In genomic region chr17:73303217-73303616, GRCm38 (mm10) we compare ENCODE assay signal across 9 mouse cellular contexts.
DNase-seq lines count a peak whose midpoint lies in the region; ATAC-seq lines count a peak whose summit lies in the region.
"Had no signal": no experiment of that assay in that cellular context is flagged by ENCODE, and none has a peak within 500 bp of the region (broad histone marks: within the 10 kb centered on the region; RNA-seq: fewer than 3 reads in every experiment).

No protein-coding gene starts in this region.

- ATAC-seq in forebrain, embryonic 12.5 days (ENCODE audit: low FRiP score), result no peak
- ATAC-seq in embryonic facial prominence, embryonic 14.5 days (ENCODE audit: low read depth), result 0 out of 2 replicates have a peak, but pooled peaks have one; percentile 20
- peak; percentile 50; the same call in 1 of the 2 replicates for ATAC-seq in hindbrain, embryonic 13.5 days (ENCODE audit: low FRiP score)
- ATAC-seq in midbrain, embryonic 13.5 days, result peak; percentile 32; the same call in 1 of the 2 replicates

- 35% methylated on average over 5 of the region's 5 CpGs for WGBS in forebrain, embryonic 10.5 days
- 28% methylated on average over 5 of the region's 5 CpGs for WGBS in forebrain, embryonic 12.5 days
- WGBS in embryonic facial prominence, embryonic 14.5 days, result 31% methylated on average over 5 of the region's 5 CpGs
- 32% methylated on average over 5 of the region's 5 CpGs for WGBS in hindbrain, embryonic 13.5 days
- WGBS in midbrain, embryonic 13.5 days, result 29% methylated on average over 5 of the region's 5 CpGs

- no peaks in the 10 kb centered on the region for H3K9me3 ChIP-seq in forebrain, embryonic 10.5 days
- H3K9me3 ChIP-seq in forebrain, embryonic 12.5 days, result no peaks in the 10 kb centered on the region
- no peaks in the 10 kb centered on the region for H3K9me3 ChIP-seq in embryonic facial prominence, embryonic 14.5 days (ENCODE audit: control insufficient read depth, low read length)
- no peaks in the 10 kb centered on the region for H3K9me3 ChIP-seq in hindbrain, embryonic 13.5 days
- H3K9me3 ChIP-seq in midbrain, embryonic 13.5 days, result no peaks in the 10 kb centered on the region
- H3K9me3 ChIP-seq: liver, embryonic 13.5 days had no signal

- H3K4me2 ChIP-seq in forebrain, embryonic 12.5 days, result no peak overlapping the region
- H3K4me2 ChIP-seq in embryonic facial prominence, embryonic 14.5 days (ENCODE audit: low read depth, low read length), result no peak overlapping the region
- H3K4me2 ChIP-seq in hindbrain, embryonic 13.5 days, result no peak overlapping the region
- H3K4me2 ChIP-seq in midbrain, embryonic 13.5 days (replicated peaks), result no peak overlapping the region
- H3K4me2 ChIP-seq: liver, embryonic 13.5 days had no signal

- no peak overlapping the region for H3K27ac ChIP-seq in forebrain, embryonic 10.5 days
- H3K27ac ChIP-seq in forebrain, embryonic 12.5 days, result no peak overlapping the region
- H3K27ac ChIP-seq in embryonic facial prominence, embryonic 14.5 days (replicated peaks; ENCODE audit: low read depth, low read length), result no peak overlapping the region
- H3K27ac ChIP-seq in hindbrain, embryonic 13.5 days, result no peak overlapping the region
- H3K27ac ChIP-seq in midbrain, embryonic 13.5 days, result no peak overlapping the region
- H3K27ac ChIP-seq: liver, embryonic 13.5 days had no signal

- H3K4me3 ChIP-seq in forebrain, embryonic 10.5 days, result no peak overlapping the region
- no peak overlapping the region for H3K4me3 ChIP-seq in forebrain, embryonic 12.5 days (replicated peaks)
- H3K4me3 ChIP-seq in embryonic facial prominence, embryonic 14.5 days (ENCODE audit: low read depth, low read length), result no peak overlapping the region
- H3K4me3 ChIP-seq in hindbrain, embryonic 13.5 days, result no peak overlapping the region
- no peak overlapping the region for H3K4me3 ChIP-seq in midbrain, embryonic 13.5 days (replicated peaks)
- H3K4me3 ChIP-seq: liver, embryonic 13.5 days had no signal

- H3K36me3 ChIP-seq in forebrain, embryonic 10.5 days (replicated peaks), result no peaks in the 10 kb centered on the region
- H3K36me3 ChIP-seq in forebrain, embryonic 12.5 days (replicated peaks), result no peaks in the 10 kb centered on the region
- H3K36me3 ChIP-seq in embryonic facial prominence, embryonic 14.5 days (ENCODE audit: control insufficient read depth, insufficient read depth, low read length), result no peaks in the 10 kb centered on the region
- no peaks in the 10 kb centered on the region for H3K36me3 ChIP-seq in hindbrain, embryonic 13.5 days
- no peaks in the 10 kb centered on the region for H3K36me3 ChIP-seq in midbrain, embryonic 13.5 days
- H3K36me3 ChIP-seq: liver, embryonic 13.5 days had no signal

- peaks cover 31% of the 10 kb centered on the region; the same call in 1 of the 2 replicates for H3K27me3 ChIP-seq in forebrain, embryonic 10.5 days (ENCODE audit: poor library complexity, severe bottlenecking)
- H3K27me3 ChIP-seq in forebrain, embryonic 12.5 days, result peaks cover 26% of the 10 kb centered on the region
- H3K27me3 ChIP-seq in embryonic facial prominence, embryonic 14.5 days (replicated peaks; ENCODE audit: control insufficient read depth, insufficient read depth, low read length), result no peaks in the 10 kb centered on the region
- H3K27me3 ChIP-seq in hindbrain, embryonic 13.5 days, result peaks cover 13% of the 10 kb centered on the region; the same call in 1 of the 2 replicates
- H3K27me3 ChIP-seq in midbrain, embryonic 13.5 days, result no peaks in the 10 kb centered on the region

- DNase-seq in forebrain, embryonic 10.5 days (ENCODE audit: extremely low spot score, low spot score), result peak; percentile 66
- DNase-seq in adrenal gland, postnatal 4 days (ENCODE audit: low spot score in 2 of 2), result peak; percentile 28 to 40
- DNase-seq in embryonic facial prominence, embryonic 14.5 days (ENCODE audit: low spot score), result peak; percentile 76
- peak; percentile 58 for DNase-seq in left cerebral cortex, adult 11 months (ENCODE audit: low spot score)
- peak; percentile 33 to 74 for DNase-seq in spleen, postnatal 10 days (ENCODE audit: low spot score in 2 of 2)
- DNase-seq: liver, embryonic 13.5 days had no signal

- H3K9ac ChIP-seq in forebrain, embryonic 12.5 days, result no peak overlapping the region
- no peak overlapping the region for H3K9ac ChIP-seq in embryonic facial prominence, embryonic 14.5 days (ENCODE audit: low read depth, low read length)
- H3K9ac ChIP-seq in hindbrain, embryonic 13.5 days, result no peak overlapping the region
- H3K9ac ChIP-seq in midbrain, embryonic 13.5 days (replicated peaks), result no peak overlapping the region
- H3K9ac ChIP-seq: liver, embryonic 13.5 days had no signal

- peaks cover 13% of the 10 kb centered on the region for H3K4me1 ChIP-seq in forebrain, embryonic 10.5 days
- H3K4me1 ChIP-seq in forebrain, embryonic 12.5 days, result no peaks in the 10 kb centered on the region
- H3K4me1 ChIP-seq in embryonic facial prominence, embryonic 14.5 days (ENCODE audit: control insufficient read depth, insufficient read depth, low read length), result no peaks in the 10 kb centered on the region
- peaks cover 14% of the 10 kb centered on the region for H3K4me1 ChIP-seq in hindbrain, embryonic 13.5 days (replicated peaks)
- peaks cover 4% of the 10 kb centered on the region; the same call in 1 of the 2 replicates for H3K4me1 ChIP-seq in midbrain, embryonic 13.5 days (replicated peaks)
- H3K4me1 ChIP-seq: liver, embryonic 13.5 days had no signal
